Mouse (Mus musculus) bone marrow, adult 2 months (tissue): ENCODE data around the gene Mfap2.

Source experiments
- CTCF ChIP-seq: fragments of 200-500 bp; IDR thresholded peaks from 2 replicates; pipeline ENCODE4 v1.5.1; 2011; ENCODE audit warnings: low read length, control low read depth; ENCODE audit not compliant: control insufficient read depth, insufficient read depth
- POLR2A ChIP-seq: fragments of 200-500 bp; IDR thresholded peaks from 2 replicates; pipeline ENCODE4 v1.6.1; 2011; ENCODE audit warnings: low read depth, mild to moderate bottlenecking, control low read depth, low read length, borderline replicate concordance; ENCODE audit not compliant: control insufficient read depth

- TF ChIP-seq CTCF: no peak
- no peak for TF ChIP-seq POLR2A
These were observed 30.9 kb downstream of the Mfap2 start for GRCm38 (mm10) chr4:141041117-141041516.
